Mouse (Mus musculus): ENCODE data around the gene Cactin. TPM values are rescaled to one million over a fixed set of nuclear protein-coding genes. Genes with fewer than 3 reads are reported as not detected.

Gene Cactin
- polyA plus RNA-seq, 1 experiment, result 36.6 TPM

GRCm38 (mm10) chr10:81344421-81345161 lies 23.7 kb downstream of the Cactin start:
- H3K4me3 ChIP-seq (replicated peaks; ENCODE audit: control insufficient read depth, low read depth, low read length), result no peak overlapping the region
- H3K27ac ChIP-seq (ENCODE audit: control insufficient read depth, insufficient read depth, low read depth, low read length, poor library complexity), result no peak overlapping the region
- H3K4me1 ChIP-seq (ENCODE audit: control insufficient read depth, insufficient read depth, low read length), result peaks cover 5% of the 10 kb centered on the region
- WGBS, result 27% methylated on average over 8 of the region's 8 CpGs
- TF ChIP-seq CTCF (IDR thresholded peaks at IDR 0.05; ENCODE audit: control insufficient read depth, insufficient read depth, low read length) (no peak), POLR2A (IDR thresholded peaks at IDR 0.05; ENCODE audit: borderline replicate concordance, control insufficient read depth, low read depth, low read length) (no peak)

GRCm38 (mm10) chr10:81345162-81345534 lies 24.2 kb downstream of the Cactin start:
- Histone ChIP-seq H3K4me3 (replicated peaks; ENCODE audit: control insufficient read depth, low read depth, low read length) (no peak overlapping the region), H3K27ac (ENCODE audit: control insufficient read depth, insufficient read depth, low read depth, low read length, poor library complexity) (no peak overlapping the region), H3K4me1 (ENCODE audit: control insufficient read depth, insufficient read depth, low read length) (peaks cover 5% of the 10 kb centered on the region)
- no peak for TF ChIP-seq CTCF (IDR thresholded peaks at IDR 0.05; ENCODE audit: control insufficient read depth, insufficient read depth, low read length)
- TF ChIP-seq POLR2A (IDR thresholded peaks at IDR 0.05; ENCODE audit: borderline replicate concordance, control insufficient read depth, low read depth, low read length), result no peak
- WGBS, result 53% methylated on average over 4 of the region's 4 CpGs

- H3K4me1 ChIP-seq (ENCODE audit: control insufficient read depth, insufficient read depth, low read length), result peaks cover 5% of the 10 kb centered on the region
- 14% methylated on average over 55 of the region's 55 CpGs for WGBS
Measured at GRCm38 (mm10) chr10:81346453-81347067, 25.7 kb downstream of the Cactin start.

GRCm38 (mm10) chr10:81349146-81349545 lies 28.2 kb downstream of the Cactin start:
- WGBS, result 21% methylated on average over 12 of the region's 12 CpGs
- TF ChIP-seq POLR2A (IDR thresholded peaks at IDR 0.05; ENCODE audit: borderline replicate concordance, control insufficient read depth, low read depth, low read length), result no peak
- no peak for TF ChIP-seq CTCF (IDR thresholded peaks at IDR 0.05; ENCODE audit: control insufficient read depth, insufficient read depth, low read length)
- H3K4me3 ChIP-seq (replicated peaks; ENCODE audit: control insufficient read depth, low read depth, low read length), result peak overlapping the region; percentile 84
- H3K27ac ChIP-seq (ENCODE audit: control insufficient read depth, insufficient read depth, low read depth, low read length, poor library complexity), result no peak overlapping the region; the same call in 1 of the 2 replicates
- peaks cover 5% of the 10 kb centered on the region for H3K4me1 ChIP-seq (ENCODE audit: control insufficient read depth, insufficient read depth, low read length)

More at GRCm38 (mm10) chr10:81346453-81347067, 25.7 kb downstream of the Cactin start:
- Histone ChIP-seq H3K4me3 (replicated peaks; ENCODE audit: control insufficient read depth, low read depth, low read length) (peak overlapping the region; percentile 37), H3K27ac (ENCODE audit: control insufficient read depth, insufficient read depth, low read depth, low read length, poor library complexity) (peak overlapping the region; percentile 61; the same call in 1 of the 2 replicates)
- TF ChIP-seq CTCF (IDR thresholded peaks at IDR 0.05; ENCODE audit: control insufficient read depth, insufficient read depth, low read length) (peak; percentile 22; the same call in 1 of the 2 replicates), POLR2A (IDR thresholded peaks at IDR 0.05; ENCODE audit: borderline replicate concordance, control insufficient read depth, low read depth, low read length) (peak; percentile 60; the same call in 1 of the 2 replicates)

GRCm38 (mm10) chr10:81349961-81350350 lies 29.1 kb downstream of the Cactin start:
- H3K27ac ChIP-seq (ENCODE audit: control insufficient read depth, insufficient read depth, low read depth, low read length, poor library complexity), result peak overlapping the region; percentile 66
- no peak for TF ChIP-seq CTCF (IDR thresholded peaks at IDR 0.05; ENCODE audit: control insufficient read depth, insufficient read depth, low read length)
- no peak for TF ChIP-seq POLR2A (IDR thresholded peaks at IDR 0.05; ENCODE audit: borderline replicate concordance, control insufficient read depth, low read depth, low read length)
- under 1% methylated on average over 29 of the region's 29 CpGs for WGBS
- H3K4me1 ChIP-seq (ENCODE audit: control insufficient read depth, insufficient read depth, low read length), result peaks cover 4% of the 10 kb centered on the region
- H3K4me3 ChIP-seq (replicated peaks; ENCODE audit: control insufficient read depth, low read depth, low read length), result peak overlapping the region; percentile 84

- Histone ChIP-seq H3K4me1 (ENCODE audit: control insufficient read depth, insufficient read depth, low read length) (peaks cover 4% of the 10 kb centered on the region; the same call in 1 of the 2 replicates), H3K4me3 (replicated peaks; ENCODE audit: control insufficient read depth, low read depth, low read length) (peak within 1 kb of the TSS; percentile 84), H3K27ac (ENCODE audit: control insufficient read depth, insufficient read depth, low read depth, low read length, poor library complexity) (peak within 1 kb of the TSS; percentile 79)
- WGBS, result under 1% methylated on average over 54 of the region's 54 CpGs
- peak; percentile 82 for TF ChIP-seq CTCF (IDR thresholded peaks at IDR 0.05; ENCODE audit: control insufficient read depth, insufficient read depth, low read length)
- TF ChIP-seq POLR2A (IDR thresholded peaks at IDR 0.05; ENCODE audit: borderline replicate concordance, control insufficient read depth, low read depth, low read length), result no peak
Measured at GRCm38 (mm10) chr10:81350351-81351063, 29.6 kb downstream of the Cactin start, which contains the start of gene Hmg20b. Hmg20b (minus strand) TSS chr10:81350480.

- no peak for TF ChIP-seq CTCF (IDR thresholded peaks at IDR 0.05; ENCODE audit: control insufficient read depth, insufficient read depth, low read length)
- no peak for TF ChIP-seq POLR2A (IDR thresholded peaks at IDR 0.05; ENCODE audit: borderline replicate concordance, control insufficient read depth, low read depth, low read length)
- H3K27ac ChIP-seq (ENCODE audit: control insufficient read depth, insufficient read depth, low read depth, low read length, poor library complexity), result peak overlapping the region; percentile 54
- peak overlapping the region; percentile 18 for H3K4me3 ChIP-seq (replicated peaks; ENCODE audit: control insufficient read depth, low read depth, low read length)
- H3K4me1 ChIP-seq (ENCODE audit: control insufficient read depth, insufficient read depth, low read length), result peaks cover 6% of the 10 kb centered on the region; the same call in 1 of the 2 replicates
- WGBS, result 21% methylated on average over 9 of the region's 9 CpGs
Measured at GRCm38 (mm10) chr10:81351678-81352291, 30.9 kb downstream of the Cactin start.

Data from bone marrow, adult 2 months (tissue).